Mouse (Mus musculus) gastrocnemius, postnatal 10 days (tissue): ENCODE measurements around the gene Dusp1. TPM values are rescaled to one million over a fixed set of nuclear protein-coding genes. Genes with fewer than 3 reads are reported as not detected.

Experiments
- DNase-seq: peaks from one replicate; pipeline ENCODE4 v3.0.0; 2021; ENCODE audit warnings: mixed read lengths
- total RNA-seq, 2 experiments: library from RNA; stranded (reverse); gene quantifications; 2 replicates each; pipeline ENCODE4 v1.2.3; 2021

Gene Dusp1
- total RNA-seq, 2 experiments from 2014 or later, result 40.3 to 43.3 TPM

DNA sequence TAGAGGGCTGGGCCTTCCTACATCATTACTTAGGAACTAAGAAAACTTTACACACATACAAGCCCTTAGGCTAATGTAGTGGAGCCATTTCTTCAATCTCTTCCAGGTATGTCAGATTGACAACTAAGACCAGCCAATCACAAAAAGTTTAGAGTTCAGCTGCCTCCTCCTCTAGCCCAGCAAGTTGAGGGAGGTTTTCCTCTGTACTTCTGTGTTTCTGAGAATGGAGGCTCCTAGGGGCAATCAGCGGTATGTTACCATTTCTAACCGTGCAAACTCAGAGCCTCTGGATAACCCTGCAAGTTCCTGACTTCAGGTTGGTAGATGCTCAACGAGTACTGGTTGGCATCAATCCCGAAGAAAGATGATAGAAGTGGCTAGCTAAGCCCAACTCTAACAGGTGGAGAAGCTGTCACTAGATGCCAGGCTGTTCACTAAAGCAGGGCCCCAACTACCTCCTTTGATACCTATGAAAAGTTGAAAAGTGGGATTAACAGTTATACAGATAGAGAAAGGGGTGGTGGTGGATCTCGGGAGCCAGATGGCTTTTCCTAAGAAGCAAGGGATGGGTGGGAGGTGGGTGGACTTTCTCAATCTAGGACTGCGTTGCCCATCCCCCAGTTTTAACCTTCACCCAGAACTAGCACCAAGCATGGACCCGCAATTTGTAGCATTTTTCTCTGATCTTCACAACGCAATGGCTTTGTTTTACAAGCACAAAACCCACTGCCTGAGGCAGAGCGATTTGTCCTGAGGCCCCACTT is 1.2 kb downstream of the Dusp1 start:
- DNase-seq, result no peak

DNA sequence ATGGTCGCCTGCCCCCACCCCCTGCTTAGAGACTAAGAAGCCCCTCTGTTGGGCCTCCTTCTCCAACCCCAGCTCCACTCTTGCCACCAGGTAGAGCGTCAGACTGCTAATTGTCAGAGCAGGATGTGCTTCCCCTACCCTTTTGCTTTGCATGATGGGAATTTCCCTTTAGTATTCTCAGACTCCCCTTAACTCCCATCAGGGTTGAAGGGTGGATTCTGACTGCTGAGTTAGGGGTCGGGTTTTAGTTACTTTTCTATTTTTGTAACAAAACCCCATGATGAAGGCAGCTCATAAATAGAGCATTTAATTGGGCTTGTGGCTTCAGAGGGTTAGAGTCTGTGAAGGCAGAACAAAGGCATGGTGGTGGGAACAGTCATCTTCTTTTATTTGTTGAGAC is 8.9 kb downstream of the Dusp1 start:
- DNase-seq, result no peak

DNA sequence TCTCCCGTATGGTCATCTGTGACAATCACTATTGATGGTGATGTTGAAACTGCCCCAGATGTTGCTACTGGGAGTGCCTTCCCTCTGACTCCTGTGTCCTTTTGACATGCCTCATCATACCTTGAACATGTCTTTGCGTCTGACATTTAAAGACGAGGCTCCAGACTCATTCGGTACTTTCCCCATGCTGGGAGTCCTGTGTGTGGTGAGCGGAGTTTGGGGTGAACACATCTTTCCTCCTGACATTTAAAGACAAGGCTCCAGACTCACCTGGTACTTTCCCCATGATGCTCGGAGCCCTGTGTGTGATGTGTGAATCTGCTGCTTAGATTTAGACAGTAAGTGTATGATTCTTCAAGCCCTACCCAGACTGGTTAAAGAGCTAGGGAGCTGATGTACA is 10.8 kb downstream of the Dusp1 start:
- DNase-seq, result no peak

DNA sequence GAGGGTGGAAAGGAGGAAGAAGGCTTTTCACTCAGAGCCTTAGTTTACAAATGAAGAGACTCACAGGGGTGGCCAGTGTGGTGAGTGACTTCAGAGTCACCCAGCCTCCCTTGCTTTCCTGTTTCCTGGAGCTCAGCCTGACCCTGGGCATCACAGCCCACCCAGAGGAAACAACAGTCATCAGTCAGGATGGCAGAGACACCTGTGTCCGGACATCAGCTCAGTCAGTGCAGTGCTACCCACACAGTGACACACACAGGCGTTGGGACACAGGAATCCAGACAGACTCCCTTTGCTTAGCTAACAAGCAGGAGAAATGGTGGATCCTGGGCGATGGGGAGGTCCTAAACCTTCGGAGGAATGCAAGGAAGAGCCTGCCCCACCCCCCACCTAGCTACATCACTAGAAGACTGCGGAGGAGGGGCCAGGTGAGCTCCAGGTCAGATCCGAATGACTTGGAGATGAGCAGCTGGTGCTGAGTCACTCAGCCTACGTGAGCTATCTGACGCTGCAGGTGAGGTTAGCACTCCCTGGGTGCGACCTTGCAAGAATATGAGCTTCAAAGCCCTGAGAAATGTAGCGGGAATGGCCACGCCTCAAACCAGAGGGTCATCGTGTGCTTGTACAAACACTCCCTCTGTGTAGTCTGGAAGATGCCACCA is 12.6 kb downstream of the Dusp1 start:
- DNase-seq, result no peak

DNA sequence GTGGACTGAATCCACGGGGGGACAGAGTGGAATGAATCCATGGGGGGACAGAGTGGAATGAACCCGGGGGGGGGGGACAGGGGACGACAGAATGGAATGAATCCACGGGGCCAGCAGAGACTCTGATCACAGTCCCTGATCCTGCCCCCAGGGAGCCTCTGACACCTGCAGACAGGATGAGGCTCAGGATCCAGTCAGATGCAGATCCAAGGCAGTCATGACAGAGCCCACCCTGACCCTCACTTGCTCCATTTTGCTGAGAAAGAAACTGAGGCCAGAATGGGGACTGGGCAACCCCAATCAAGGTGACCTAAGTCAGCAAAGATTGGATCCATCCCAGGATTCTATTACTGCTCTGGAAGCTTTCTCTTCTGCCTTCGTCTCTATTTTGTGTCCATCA is 13.4 kb downstream of the Dusp1 start:
- DNase-seq, result no peak

DNA sequence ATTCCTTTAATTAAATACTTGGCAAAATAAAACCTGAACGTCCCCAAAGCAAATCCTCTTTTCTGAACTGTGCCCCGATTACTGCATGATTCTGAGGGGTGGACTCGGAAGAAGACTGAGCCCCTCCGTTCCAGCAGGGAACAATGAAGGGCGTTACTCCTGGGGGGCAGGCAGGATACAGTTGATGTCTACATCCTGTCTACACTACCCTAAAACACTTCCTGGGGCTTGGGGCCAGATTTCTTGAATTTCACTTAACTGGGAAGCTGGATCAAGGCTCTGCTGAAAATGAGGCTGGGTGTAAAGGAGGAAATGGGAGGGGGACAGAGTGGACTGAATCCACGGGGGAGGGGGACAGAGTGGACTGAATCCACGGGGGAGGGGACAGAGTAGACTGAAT is 14.2 kb downstream of the Dusp1 start:
- no peak for DNase-seq

DNA sequence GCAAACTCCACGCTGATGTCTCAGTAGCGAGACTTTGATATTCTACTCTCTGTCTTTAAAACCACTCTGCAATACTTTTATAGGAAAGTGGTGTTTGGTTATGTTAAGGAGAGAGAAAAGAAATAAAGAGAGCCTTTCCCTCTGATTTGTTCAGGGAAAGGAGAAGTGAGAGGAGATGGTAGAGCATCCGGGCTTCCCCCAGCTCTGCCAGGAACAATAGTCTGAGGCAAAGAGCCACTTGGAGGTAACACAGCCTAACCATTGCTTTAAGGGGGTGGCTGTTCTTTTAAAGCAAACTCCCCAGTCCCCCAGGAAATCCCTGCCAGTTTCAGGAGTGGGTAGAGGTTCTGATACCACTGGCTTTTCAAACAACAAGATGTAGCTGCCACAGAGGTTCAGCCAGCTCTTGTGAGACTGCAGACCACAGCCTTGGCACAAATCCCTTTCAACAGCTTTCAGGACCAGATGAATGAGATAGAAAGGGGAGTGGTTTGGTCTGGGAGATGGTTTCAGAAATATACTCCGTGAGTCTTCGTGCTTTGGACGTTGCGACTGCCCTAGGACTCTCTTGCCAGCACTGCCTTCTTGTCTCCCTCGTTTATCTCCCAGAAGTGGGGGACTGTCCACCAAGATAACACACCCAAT is 17.5 kb downstream of the Dusp1 start:
- no peak for DNase-seq

DNA sequence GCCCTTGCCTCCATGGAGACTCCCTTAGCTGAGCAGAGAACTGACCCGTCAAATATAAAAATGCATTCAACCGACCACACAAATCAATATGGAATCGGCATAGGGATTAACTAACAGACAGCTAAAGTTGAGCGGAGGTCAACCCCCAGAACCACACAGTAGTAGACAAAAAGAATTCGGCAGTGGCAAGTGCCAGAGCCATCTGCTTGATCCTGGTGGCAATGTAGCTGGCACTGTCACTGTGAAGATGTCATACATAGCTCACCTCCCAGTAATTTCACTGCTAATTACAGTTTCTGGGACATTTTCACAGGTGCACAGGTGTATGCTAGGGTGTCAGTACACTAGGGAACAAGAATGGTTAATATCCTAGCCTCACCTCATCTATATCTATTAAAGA is 21.8 kb downstream of the Dusp1 start:
- no peak for DNase-seq

DNA sequence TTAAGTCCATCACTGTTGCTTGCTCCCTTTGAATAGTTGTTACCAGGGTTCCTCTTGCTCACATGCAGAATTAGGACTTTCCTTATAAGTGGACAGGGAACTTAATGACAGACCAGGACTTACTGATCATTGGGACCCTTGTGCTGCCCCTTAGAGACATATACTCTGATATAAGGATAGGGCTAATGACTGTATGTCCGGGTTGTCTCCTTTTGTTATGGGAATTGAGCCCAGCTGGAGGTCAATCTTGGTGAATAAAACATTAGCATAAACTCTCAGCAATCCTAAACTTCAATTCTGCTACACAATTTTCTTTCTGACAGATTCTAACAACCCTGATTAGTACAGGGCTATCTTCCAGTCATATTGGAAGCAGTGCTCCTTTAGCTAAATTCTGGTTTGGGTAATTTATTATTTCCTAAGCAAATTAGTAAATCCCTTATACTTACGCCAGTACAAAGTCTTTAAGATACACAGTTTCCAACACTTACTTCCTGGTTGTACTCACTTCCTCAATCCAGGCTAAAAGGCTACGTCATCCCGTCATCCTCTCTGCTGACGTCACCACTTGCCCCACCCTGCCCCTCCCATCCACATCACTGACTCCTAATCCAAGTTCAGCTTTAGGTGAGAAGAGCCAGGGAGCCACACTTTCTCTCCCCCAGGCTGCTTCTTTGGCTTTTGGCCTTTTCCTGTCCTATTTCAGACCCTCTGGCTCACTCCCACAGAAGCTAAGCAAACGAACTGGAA is 24.0 kb downstream of the Dusp1 start:
- no peak for DNase-seq

DNA sequence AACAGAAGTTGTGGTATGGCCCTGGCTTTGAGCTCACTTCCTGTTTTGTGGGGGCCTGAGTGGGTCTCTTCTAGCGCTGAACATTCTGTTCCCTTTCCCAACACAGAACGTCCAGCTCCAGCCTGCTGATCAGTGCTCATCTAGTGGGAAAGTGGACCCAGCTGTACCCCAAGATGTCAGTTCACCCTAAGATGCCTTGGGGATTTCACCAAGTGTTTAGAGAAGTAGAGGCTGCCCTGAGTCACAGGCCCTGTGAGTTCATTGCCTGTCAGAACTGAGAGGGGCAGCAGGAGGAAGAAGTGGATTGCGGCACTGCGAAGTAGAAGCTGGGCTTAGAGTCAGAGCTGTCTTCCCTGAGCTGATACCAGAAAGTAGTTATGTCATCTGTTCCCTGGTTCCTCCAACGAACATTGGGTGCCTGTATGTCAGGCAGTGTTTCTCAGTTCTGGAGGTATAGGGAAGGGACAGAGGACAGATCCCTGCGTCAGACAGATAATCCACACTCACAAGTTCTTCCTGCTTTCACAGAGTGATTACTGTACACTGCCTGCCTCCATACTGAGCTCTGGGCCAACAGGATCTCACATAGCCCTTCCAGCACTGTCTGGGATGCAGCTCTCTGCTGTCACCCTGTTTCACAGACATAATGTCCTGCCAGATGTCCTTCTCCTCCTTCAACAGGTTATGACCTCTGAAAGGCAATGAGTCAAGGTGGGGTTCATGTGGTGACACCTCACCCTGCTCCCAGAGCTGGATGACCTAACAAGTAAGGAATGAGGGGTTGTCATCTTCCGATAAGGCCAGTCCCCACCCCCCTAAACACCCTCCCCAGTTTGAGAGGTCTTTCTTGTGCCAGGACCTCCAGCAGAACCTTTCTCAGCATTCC is 26.4 kb downstream of the Dusp1 start:
- no peak for DNase-seq

DNA sequence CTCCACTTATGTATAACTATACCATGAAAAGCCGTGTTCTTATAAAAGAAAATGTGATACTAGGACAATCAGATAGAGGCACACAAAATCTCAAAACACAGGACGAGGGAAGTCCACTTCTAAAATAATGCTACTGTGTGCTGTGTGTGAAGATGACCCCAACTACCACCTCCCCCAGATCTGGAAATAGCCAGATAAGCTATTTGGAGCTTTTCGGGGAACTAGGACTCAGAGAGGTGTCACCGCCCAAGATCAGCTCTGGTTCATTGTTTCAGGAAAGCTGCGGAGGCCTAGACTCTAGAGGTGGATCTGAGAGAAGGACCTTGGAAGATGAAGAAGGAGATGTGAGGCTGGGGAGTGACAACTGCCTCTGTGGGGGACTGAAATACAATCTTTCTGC is 27.2 kb downstream of the Dusp1 start:
- no peak for DNase-seq

DNA sequence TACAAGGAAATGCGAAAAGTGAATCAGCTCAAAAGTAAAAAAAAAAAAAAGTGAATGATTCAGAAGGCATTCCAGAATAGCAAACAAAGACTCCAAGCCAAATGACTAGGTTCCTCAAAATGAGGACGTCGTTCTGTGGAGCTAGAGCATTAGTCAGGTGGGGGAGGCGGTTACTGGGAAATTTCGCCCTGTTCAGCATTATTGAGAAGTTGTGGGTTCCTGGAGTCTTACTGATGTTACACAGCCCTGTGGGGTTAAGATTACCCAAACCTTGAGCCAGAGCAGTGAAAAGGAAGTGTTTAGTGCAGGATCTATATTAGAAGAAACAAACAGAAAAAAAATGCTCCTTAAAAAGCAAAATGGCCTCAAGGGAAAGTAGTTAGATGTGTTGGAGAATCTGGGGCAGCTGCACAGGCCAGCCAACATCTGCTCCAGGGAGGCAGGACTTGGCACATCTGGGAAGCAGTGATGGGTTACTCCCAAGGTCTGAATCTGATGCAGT is 28.0 kb downstream of the Dusp1 start:
- no peak for DNase-seq

DNA sequence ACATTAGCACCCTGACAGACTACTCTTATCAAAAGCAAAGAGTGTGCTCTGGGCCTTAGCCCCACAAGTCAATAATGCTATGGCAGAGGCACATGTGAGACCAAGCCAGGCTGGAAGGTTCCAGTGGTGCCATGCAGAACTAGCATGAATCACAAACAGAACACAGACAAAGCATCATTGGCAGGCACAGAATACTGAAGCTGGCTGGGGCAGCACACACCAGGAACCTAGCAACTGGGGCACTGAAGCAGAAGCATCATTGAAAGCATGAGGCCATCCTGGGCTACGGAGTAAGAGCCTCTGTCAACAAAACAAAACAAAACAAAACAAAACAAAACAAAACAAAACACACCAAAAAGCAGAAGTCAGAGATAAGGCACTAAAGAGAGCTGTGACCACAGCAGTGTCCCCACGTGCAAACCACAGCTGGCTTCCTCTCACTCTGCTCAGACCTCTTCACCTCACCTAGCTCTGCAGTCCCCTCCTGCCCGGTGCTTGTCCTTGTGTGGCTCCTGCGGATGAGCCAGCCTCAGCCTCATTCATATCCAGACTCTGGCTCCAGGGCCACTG is 29.4 kb downstream of the Dusp1 start:
- DNase-seq, result no peak

DNA sequence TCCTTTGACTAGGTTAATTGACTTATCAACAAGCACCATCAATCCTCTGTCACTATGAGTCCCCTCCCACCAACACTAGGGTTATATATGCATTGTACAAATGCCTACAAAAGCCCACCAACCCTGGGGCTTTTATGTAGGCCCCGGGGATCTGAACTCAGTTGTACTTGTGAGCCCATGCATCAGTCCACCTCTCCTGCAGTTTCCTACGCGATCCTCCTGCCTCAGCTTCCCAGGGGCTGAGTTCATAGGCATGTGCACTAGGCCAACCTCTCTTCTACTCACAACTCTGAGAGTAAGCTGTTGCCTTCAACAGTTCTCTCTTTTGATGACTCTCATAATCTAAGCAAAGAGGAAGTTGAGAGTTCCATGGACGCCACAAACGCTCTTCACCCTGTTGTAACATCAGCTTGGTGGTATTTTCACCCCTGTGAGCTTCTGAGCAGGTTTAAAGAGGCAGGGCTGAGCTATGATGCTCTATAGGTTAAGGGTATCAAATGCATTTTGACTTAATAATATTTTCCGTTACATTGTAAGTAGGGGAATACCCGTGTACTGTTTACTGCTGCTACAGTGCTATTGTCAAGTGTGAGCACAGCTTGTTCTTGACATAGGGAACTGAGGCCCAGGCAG is 30.4 kb downstream of the Dusp1 start:
- peak; percentile 2 for DNase-seq

DNA sequence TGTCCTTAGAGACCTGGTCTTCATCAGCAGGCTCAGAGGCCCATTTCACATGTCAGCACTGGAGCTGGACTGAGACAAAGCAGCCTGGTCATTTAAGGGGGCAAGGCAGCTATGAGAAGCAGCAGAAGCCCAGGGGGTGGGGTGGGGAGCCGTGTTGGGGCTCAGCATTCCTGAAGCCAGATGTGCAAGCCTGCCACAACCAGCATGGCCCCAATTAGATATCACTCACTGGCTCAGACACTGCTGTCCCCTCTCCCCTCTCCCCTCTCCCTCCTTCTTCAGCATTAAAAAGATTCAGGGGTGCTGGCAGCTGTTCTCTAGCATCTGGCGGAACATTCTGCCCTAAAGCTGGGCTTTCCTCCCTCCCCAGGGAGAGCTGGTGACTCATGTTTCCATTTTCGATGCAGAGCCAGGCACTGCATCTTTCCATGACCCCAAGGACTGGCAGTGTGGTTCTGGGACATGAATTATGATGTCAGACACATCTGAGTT is 31.3 kb downstream of the Dusp1 start:
- DNase-seq, result peak; percentile 69

DNA sequence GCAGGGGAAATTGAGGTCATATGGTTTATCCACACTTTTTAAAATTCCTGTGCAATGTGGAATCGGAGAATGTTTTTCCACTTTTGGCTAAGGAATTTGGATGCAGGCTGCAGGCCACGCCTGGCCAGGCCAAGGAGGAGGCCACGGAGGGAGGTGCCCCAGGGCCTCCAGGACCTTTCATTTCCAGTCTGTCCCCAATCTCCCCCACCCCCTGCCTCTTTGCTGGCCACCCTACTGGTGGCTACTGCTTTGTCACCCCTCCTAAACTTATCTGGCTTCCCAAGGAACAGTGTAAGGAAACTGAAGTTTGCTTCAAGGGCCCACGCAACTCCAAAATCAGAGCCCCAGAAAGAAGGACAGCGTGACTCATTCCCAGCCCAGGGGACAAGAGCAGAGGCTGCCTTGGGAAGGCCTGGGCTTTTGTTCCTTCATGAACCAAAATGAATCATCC is 32.1 kb downstream of the Dusp1 start:
- DNase-seq, result peak; percentile 42

DNA sequence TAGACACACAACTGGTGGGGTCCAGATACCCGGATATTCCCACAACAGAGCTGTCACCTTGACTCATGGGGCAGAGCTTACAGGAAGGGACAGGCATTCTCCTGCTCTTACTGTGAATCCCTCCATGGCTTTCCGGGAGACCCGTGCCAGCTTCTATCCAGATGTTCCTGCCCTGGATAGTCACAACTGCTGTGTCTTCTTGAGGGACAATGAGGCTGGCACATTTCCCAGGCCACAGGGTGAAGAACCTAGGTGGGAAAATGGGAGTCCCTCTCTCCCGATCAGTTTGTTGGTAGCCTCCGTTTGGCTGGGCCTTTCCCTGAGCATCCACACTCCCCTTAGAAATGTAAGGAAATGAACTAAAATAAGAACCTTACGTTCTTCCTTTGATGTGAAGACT is 33.2 kb downstream of the Dusp1 start:
- DNase-seq, result no peak

DNA sequence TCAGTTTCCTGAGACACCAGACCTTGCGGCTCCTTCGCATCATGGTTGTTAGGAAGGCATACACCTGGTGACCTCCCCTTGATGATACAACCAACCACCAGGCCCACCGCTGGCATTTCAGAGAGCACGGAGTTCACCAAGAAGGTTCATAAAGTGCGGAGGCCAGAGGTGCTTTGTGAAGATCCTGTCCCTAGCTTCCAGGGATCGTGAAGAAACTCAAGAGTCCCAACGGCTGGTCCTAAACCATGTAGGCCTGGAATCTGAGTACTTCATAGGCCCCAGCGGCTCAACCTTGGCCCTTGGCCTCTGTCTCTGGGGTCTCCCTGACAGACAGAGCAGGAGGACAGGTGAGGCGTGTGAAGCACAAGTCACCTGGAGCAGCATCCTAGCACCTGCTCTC is 34.6 kb downstream of the Dusp1 start:
- DNase-seq, result no peak

DNA sequence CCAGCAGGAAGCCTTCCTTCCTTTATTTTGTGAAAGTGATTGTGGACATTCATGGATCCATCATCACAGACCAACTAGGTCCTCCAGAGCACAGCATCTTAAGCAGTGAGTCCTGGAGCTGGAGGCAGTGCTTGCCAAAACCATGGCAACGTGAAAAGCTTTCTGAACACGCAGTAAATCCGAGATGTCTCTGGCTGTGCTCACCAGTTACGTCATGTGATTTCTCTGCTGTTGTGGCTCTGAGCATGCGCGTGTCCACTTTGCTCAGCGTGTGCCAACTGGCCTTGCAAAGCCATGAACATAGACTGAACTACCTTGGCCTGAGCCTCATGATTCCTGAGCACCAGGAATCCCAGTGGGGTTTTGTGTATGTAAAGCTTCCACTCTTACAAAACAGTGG is 36.6 kb downstream of the Dusp1 start:
- peak; percentile 51 for DNase-seq

DNA sequence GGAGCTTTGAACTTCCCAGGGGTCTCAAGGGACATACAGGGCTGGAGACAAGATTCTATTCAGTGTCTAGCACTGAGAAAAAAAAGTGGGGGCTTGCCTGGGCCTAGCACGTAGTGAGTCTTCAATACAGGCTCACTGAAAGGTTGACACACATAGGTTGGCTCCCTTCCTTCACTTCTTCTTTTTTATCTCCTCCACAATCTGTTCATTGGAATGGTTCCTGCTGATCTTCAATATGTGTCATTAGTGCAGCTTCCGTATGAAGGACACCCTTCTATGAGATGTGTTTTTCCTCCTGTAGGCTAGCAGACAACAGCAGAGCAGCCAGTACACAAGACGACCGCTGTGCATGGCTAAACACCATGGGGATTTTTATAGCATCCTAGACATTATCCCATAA is 37.1 kb downstream of the Dusp1 start:
- DNase-seq, result no peak

DNA sequence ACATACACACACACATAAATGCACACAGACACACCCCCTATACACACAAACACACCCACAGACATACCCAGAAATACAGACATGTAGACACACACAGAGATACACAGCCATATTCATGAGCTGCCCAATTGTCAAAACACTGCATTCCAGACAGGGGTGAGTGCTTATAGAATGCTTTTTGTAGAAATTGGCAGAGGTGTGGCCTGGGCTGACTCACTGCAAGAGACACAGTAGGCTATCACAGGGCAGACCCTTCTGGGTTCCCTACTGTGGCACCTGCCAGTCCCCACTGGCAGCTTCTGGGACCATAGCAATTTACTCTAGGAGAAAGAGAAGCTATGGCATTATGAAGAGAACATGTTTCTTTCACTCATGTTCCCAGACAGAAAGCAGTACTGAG is 37.6 kb downstream of the Dusp1 start:
- DNase-seq, result no peak
